Mouse (Mus musculus) brain, adult 2 months (tissue): Measurements from ENCODE around the gene Cspg4.
A peak's percentile ranks its signal among the peaks of the same experiment; 100 is the strongest.
"Not testable (repeated sequence)": the region's sequence is repeated elsewhere in the genome, so short reads cannot be mapped to it uniquely, and the experiment has no call there.

Experiments used
- DNase-seq: peaks from one replicate; pipeline ENCODE4 v3.0.0; 2011; ENCODE audit warnings: low read depth, low spot score

The Cspg4 gene

DNA sequence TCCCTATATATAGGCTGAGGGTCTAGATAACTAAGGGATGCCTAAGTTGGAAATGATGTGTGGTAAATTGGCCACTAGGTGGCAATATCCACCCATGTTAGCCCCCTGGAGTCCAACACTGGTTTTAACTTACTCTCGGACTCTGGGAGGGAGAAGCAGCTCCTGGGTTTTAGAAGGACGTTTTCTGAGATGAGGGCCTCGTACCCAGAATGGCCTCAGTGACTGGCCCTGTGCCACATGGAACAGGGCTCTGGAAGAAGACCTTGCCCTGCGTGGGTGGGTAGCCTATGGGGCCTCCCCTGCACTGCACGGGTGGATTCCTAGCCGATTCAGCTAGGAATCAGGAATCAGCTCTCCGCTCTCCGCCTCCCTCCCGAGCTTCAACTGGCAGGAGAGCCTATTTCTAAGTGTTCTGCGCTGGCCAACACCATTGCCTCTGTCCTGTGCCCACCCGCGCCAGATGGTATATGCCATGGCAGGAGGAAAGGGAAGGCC is 26.7 kb downstream of the Cspg4 start:
- peak; percentile 89 for DNase-seq

DNA sequence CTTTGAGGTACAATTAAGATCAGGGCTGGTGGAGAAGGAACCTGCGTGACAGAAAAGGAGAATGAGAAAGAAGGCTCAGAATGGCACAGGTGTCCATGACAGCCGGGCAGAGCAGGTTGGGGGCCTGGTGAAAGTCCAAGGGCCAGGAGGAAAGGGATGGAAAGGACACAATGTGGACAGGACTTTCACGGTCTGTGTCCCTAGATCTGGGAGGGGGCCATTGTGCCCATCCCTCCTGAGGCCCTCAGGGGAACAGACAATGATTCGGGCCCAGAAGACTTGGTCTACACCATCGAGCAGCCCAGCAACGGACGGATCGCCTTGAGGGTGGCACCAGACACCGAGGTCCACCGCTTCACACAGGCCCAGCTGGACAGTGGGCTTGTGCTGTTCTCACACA is 27.3 kb downstream of the Cspg4 start:
- no peak for DNase-seq

DNA sequence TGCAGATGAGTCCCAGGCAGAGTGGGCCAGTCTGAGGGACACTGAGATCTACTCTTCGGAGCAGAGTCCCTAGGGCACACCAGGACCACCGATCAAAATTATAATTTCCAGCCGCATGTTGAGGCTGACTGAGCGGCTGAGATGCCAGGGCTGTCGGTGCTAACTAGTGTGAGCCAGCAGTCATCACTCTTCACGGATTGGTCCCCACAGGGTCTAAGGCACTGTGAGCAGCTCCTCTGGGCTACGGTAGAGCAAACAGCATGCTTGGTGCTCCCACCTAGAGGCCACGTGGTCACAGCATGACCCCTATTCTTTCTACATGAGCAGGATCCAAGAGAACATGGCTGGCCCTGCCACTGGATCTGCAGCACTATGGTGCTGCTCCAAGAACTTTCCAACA is 28.5 kb downstream of the Cspg4 start:
- no peak for DNase-seq

GRCm38 (mm10) chr9:56894006-56894405 is 29.2 kb downstream of the Cspg4 start:
- peak; percentile 76 for DNase-seq

- no peak for DNase-seq
These were observed 31.9 kb downstream of the Cspg4 start for GRCm38 (mm10) chr9:56896779-56897178.

- no peak for DNase-seq
These were observed 34.6 kb downstream of the Cspg4 start for GRCm38 (mm10) chr9:56899409-56899808.

DNA sequence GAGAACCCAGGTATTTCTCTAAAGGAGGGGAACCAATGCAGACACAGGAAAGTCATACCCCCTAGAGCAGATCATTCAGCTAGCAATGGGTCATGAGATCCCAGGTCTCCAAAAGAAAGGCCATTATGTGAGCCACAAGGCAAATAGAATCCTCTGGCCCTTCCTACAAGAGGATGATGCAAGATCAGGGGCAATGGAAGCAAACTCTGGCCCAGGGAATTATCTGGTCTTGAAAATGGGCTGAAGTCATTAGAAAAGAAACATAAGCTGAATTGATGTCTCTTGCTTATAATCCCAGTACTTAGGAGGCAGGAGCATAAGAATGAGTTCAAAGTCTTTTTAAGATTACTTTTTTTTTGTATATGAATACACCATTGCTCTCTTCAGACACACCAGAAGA is 35.2 kb downstream of the Cspg4 start:
- no peak for DNase-seq

DNA sequence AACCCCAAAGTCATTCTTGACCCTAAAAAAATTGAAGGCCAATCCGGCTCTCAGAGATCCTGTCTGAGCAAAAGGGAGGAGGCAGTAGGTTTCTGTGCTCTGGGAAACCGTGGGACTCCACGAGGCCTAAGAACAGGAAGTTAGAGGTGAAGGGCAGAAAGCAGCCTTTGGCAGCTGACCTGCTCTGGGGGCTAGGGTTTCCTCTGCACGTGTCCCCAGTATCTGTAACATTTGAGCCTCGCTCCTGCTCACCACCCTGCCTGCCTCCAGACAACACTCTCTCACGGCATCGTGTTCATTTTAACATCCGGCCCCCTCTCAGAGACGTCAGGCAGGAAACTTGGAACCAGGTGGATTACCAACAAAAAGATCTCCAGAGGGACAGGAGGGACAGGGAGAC is 35.7 kb downstream of the Cspg4 start:
- no peak for DNase-seq

DNA sequence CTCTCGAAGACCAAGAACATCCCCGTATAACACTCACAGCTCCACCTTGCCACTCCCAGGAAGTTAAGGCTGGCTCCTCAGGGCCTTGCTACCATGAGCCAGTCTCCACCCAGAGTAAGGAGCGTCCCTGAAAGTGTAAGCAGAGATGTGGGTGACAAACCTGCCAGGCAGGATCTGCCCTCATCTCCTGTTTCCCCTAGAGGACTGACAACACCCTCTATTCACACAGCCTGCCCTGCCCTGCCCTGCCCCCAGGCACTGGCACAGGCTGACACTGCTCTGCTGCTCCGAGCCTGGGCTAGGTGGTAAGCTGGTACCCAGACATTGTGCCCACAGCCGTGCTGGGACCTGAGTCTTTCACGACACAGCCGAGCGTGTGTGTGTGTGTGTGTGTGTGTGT is 36.4 kb downstream of the Cspg4 start:
- DNase-seq, result peak; percentile 81

GRCm38 (mm10) chr9:56903662-56904061 is 38.8 kb downstream of the Cspg4 start:
- DNase-seq, result no peak

- DNase-seq, result no peak
These were observed 42.7 kb downstream of the Cspg4 start for GRCm38 (mm10) chr9:56907549-56907948.

DNA sequence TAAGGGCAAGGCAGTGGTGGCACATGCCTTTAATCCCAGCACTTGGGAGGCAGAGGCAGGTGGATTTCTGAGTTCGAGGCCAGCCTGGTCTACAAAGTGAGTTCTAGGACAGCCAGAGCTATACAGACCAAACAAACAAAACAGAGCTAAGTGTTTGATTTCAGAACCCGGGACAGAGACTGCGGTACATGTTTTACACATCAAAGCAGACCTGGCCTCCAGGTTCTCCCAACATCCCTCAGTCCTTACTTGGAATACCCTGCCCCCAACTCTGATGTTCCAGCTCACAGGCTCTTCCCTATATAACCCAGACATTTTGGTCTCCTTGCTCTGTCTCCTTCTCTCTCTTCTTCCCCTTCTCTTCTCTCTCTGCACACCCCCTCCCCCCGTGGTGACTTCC is 45.2 kb downstream of the Cspg4 start:
- not testable (repeated sequence) for DNase-seq

GRCm38 (mm10) chr9:56911017-56911416 is 46.2 kb downstream of the Cspg4 start:
- no peak for DNase-seq

DNA sequence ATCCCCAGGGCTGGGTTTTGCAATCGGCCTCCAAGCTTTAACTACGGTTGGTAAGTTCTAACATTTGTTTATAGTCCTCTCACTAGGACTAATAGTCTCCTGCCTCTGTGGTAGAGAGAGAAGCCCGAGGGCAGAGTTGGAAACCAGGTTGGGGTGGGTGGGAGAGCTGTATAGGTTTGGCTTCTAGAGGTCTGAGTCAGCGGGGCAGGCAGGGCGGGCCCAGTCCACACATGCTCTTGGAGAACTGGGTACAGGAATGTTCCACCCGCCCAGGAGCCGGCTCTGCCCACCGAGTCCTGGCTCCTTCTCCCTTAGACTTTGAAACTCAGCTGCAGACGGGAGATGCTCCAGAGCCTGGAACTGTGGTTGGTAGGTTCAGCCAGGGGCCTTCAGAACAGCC is 49.2 kb downstream of the Cspg4 start:
- no peak for DNase-seq

DNA sequence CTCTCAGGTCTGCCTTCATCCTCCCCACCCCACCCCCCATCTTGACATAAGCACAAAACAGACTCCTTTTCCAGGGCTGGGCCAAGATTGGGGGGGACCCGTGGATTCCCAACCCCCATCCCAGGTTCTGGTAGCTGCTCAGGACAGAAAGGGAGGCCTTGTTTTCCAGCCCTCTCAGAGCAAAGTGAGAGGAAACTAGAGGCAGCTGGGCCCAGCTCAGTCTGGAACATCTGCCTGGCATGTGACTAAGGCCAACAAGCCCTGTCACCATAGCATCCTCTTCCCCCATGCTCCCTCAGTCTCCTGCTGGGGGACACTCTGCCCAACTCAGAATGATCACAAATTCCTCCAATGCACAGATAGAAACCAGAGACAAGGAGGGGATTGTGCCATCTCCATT is 50.3 kb downstream of the Cspg4 start:
- DNase-seq, result peak; percentile 72

DNA sequence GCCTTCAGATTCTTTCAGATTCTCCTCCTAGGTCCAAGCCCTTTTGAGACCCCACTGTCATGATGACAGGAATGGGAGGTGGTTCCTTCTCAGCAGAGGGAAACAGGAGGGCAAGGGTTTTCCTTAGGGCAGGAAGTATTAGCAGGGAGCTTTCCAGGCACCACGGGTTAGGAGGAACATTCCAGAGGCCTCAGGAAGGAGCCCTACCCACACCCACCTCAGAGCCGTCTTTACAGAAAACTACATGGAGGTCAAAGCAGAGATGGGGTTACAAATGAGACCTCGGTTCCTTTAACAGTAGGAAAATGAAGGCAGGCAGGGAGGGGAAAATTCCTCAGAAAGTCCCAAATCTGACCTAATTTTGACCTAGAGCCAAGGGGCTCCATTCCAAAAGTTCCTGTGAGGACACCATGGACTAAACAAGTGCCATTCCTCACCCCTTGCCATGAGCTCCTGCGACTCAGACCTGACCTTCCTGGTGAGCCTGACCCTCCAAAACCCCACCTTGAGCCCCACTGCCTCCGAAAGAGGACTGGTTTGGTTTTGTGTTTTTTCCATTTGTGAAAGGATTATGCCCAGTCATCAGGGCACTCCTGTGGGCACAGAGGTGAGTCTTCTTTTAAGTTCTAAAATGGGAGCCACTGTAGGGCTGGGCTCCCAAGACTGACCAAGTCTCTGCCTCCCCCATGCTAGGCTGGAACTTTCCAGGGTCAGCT is 51.0 kb downstream of the Cspg4 start:
- no peak for DNase-seq

DNA sequence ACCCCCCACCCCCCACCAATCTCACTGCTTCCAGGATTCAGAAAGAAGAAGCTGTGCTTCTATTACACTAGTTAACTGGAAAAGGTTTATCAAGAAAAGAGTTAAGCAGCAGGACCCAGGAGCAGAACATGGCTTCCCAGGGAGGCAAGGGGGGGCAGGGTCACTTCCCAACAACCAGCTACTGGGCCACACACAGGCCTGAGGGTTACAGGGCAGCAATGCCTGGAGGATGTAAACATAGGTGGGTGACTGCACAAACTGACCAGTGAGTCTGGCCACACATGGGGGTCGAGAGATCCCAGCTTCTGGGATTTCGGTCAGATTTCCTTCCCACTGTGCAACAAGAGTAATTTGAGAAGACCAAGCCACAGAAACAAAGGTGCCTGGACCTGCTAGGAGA is 52.3 kb downstream of the Cspg4 start:
- DNase-seq, result no peak

DNA sequence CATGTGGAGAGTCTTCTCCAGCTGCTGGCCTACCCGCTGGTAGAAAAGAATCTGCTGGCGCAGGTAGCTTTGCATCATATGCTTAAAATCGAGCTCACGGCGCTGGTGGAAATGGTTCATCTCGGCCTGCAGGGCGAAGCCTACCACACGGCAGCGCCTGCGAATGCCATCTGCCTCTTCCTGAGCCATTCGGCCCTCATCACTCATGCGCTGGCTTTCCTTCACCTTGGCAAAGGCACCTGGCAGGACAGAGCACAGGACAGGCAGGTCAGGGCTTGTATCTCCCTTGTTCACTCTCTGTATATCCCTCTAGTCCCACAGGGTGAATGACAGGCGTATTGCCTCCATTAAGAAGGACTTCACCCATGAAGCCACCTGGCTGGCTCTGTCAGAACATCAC is 53.6 kb downstream of the Cspg4 start:
- DNase-seq, result peak; percentile 57

GRCm38 (mm10) chr9:56922746-56923145 is 57.9 kb downstream of the Cspg4 start:
- no peak for DNase-seq

DNA sequence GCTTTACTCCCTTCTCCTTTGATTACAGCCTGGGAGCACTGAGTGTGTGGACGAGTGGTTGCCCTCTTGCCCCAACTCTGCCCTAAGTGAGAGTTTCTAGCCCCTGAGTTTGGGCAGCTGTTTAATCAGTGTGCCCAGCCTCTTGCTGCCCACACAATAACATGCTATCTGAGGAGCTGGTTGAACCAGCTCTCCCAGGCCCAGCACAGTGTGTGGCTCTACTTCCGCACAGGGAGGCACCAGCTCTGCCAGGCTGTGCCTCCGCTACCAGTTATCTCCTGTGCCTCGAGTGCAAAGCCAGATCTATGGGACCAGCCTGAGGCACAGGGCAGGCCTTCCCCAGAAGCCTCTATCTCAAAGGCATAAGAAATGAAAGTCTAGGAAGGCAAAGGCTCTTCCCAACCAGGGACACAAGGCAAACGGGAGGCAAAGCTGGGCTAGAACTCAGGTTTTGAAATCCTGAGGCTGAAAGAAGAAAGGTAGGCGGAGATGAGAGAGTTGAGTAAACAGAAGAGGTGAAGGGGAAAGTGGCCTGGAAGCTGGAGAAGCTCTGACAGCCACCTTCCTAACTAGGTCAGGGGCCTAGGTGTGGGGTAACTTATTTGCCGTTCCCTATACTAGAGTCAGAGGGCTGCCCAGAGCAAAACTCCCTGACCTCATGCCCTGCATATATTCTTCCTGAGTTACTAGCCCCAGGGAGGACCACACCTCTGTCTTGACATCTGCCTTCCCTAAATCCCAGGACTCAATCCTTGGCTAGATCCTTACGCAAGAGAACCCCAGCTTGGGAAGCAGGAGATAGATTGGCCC is 59.2 kb downstream of the Cspg4 start:
- no peak for DNase-seq

DNA sequence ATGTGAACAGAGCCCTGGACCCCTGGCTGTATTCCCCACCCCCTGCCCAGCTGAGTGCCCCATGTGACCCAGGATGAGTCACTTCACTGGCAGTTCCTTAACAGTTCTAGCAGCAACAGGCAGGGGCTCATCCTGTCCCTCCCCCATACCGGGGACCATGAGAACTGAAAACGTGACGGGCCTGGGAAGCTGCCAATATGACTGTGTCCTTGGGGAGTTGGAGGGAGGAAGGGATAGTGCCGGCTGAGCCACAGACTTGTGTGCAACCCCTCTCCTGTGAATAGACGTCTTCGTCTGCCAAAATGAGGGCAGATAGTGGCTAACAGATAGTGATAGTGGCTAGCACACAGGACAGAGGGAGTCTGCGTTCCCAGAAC is 59.8 kb downstream of the Cspg4 start:
- peak; percentile 80 for DNase-seq

- DNase-seq, result peak; percentile 28
These were observed 60.6 kb downstream of the Cspg4 start for GRCm38 (mm10) chr9:56925291-56926024.

DNA sequence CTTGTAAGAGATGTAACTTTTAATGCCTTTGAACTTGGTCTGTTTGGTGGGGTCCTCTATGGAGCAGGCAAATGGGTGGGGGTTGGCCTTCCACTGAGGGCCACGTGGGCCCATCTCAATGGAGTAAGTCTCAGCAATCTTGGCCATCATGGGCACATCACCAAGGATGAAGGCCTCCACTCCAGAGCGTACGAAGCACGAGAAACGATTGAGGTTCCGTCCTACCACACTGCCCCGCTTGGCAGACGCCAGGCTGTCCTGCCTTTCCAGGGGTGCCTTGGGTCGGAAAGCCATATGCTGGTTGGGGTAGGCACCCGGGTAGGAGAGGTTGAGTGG is 61.2 kb downstream of the Cspg4 start:
- no peak for DNase-seq
